Comparison of ENCODE assay signal across 21 mouse cellular contexts in genomic region chr4:43490801-43491200, GRCm38 (mm10). TPM values are rescaled to one million over a fixed set of nuclear protein-coding genes. Genes with fewer than 3 reads are reported as not detected.
DNase-seq lines count a peak whose midpoint lies in the region; ATAC-seq and TF ChIP-seq lines count a peak whose summit lies in the region.
"Had no signal": no experiment of that assay in that cellular context is flagged by ENCODE, and none has a peak within 500 bp of the region (broad histone marks: within the 10 kb centered on the region; RNA-seq: fewer than 3 reads in every experiment).

No protein-coding gene starts in this region.

- peaks cover 4% of the 10 kb centered on the region; the same call in 1 of the 2 replicates for H3K36me3 ChIP-seq in liver, embryonic 14.5 days (replicated peaks; ENCODE audit: control insufficient read depth, insufficient read depth, low read depth)

- DNase-seq in c-Kit-positive CD71-positive TER-119-negative erythroid progenitor cells, embryonic 14.5 days (ENCODE audit: low read depth), result peak; percentile 63
- DNase-seq in liver, embryonic 14.5 days (ENCODE audit: low read depth in 3 of 3, low spot score in 3 of 3), result peak; percentile 48 to 64 (median 51)
- DNase-seq in lung, postnatal 25 days (ENCODE audit: low spot score), result peak; percentile 79
- DNase-seq in B cell, adult 2 months, result no peak
- no peak for DNase-seq in urinary bladder, adult 2 months (ENCODE audit: low spot score)
- DNase-seq in thymus, postnatal 10 days (ENCODE audit: low spot score in 2 of 2), result no peak
- DNase-seq: adrenal gland, postnatal 25 days; heart, postnatal 14 days; kidney, adult 9 months; kidney, postnatal 4 days; right cerebral cortex, postnatal 4 days; thymus, postnatal 25 days had no signal

- peak; percentile 23; the same call in 1 of the 2 replicates for ATAC-seq in erythroblast, adult 5-6 weeks (replicated peaks; ENCODE audit: low FRiP score, poor library complexity, severe bottlenecking)
- ATAC-seq in liver, embryonic 14.5 days (ENCODE audit: insufficient read depth), result no peak
- ATAC-seq: activated CD4-positive, CD25-positive, alpha-beta regulatory T cell, adult 4 months; hindbrain, postnatal 0 days had no signal

- no peaks in the 10 kb centered on the region for H3K27me3 ChIP-seq in liver, embryonic 14.5 days (ENCODE audit: control insufficient read depth, insufficient read depth, low read length)
- H3K27me3 ChIP-seq: embryonic facial prominence, embryonic 12.5 days; limb, embryonic 13.5 days; neural tube, embryonic 13.5 days had no signal

- no peak for TF ChIP-seq CTCF in liver, embryonic 14.5 days (IDR thresholded peaks at IDR 0.05; ENCODE audit: low read depth)

- H3K9ac ChIP-seq in liver, embryonic 14.5 days (replicated peaks), result no peak overlapping the region
- H3K9ac ChIP-seq: embryonic facial prominence, embryonic 12.5 days; limb, embryonic 13.5 days; neural tube, embryonic 13.5 days had no signal

- 48% methylated on average over 5 of the region's 5 CpGs for WGBS in liver, embryonic 14.5 days (ENCODE audit: insufficient replicate concordance)

- H3K9me3 ChIP-seq in liver, embryonic 14.5 days (ENCODE audit: control insufficient read depth, low read length), result no peaks in the 10 kb centered on the region
- H3K9me3 ChIP-seq: forebrain, embryonic 10.5 days; limb, embryonic 13.5 days had no signal

- 0 out of 2 replicates have a peak overlapping the region, but pooled peaks have one; percentile 18 for H3K4me2 ChIP-seq in liver, embryonic 14.5 days (ENCODE audit: low read depth)
- H3K4me2 ChIP-seq: embryonic facial prominence, embryonic 12.5 days; limb, embryonic 13.5 days; neural tube, embryonic 13.5 days had no signal

- peak; percentile 31; the same call in 1 of the 2 replicates for TF ChIP-seq EP300 in liver, embryonic 14.5 days (IDR thresholded peaks at IDR 0.05; ENCODE audit: low read depth)

- H3K4me1 ChIP-seq in liver, embryonic 14.5 days (replicated peaks; ENCODE audit: control insufficient read depth in 2 of 2, insufficient read depth in 2 of 2, low read length in 1 of 2), result peaks cover 13 to 18% of the 10 kb centered on the region in 2 experiments

- no peak overlapping the region for H3K4me3 ChIP-seq in liver, embryonic 14.5 days (ENCODE audit: insufficient read depth in 1 of 2, low read depth in 2 of 2, low read length in 2 of 2)
- H3K4me3 ChIP-seq: embryonic facial prominence, embryonic 12.5 days; forebrain, embryonic 10.5 days; left cerebral cortex, adult 2 months; limb, embryonic 13.5 days; neural tube, embryonic 13.5 days had no signal

- H3K27ac ChIP-seq in liver, embryonic 14.5 days, result no peak overlapping the region
- H3K27ac ChIP-seq: embryonic facial prominence, embryonic 12.5 days; forebrain, embryonic 10.5 days; hindbrain, postnatal 0 days; left cerebral cortex, adult 2 months; limb, embryonic 13.5 days; neural tube, embryonic 13.5 days had no signal

RNA-seq across cellular contexts. Expression of gene Ccdc107, which starts 1.9 kb away (rescaled TPM):
- 4.6 and 17.1 TPM in 2 replicates for total RNA-seq in erythroblast, adult 5-6 weeks (2015; ENCODE audit: low replicate concordance)
- total RNA-seq in erythroblast, adult 5-6 weeks (2017; ENCODE audit: low replicate concordance), result 5.2 and 36.1 TPM in 2 replicates
- polyA plus RNA-seq in liver, embryonic 14.5 days (2012; rRNA removed), result 11.8 and 27.6 TPM in 2 replicates
- polyA plus RNA-seq in liver, embryonic 14.5 days (2014; fragmentation: Nextera tagmentation; extraction: Ambion mirVana), result 32.1 and 36.7 TPM in 2 replicates
- polyA plus RNA-seq in urinary bladder, adult 2 months (2012; rRNA removed), result 272 and 290 TPM in 2 replicates

RNA-seq across cellular contexts. Expression of gene Sit1, which starts 7.3 kb away (rescaled TPM):
- total RNA-seq in erythroblast, adult 5-6 weeks (2015; ENCODE audit: low replicate concordance), result not detected in 2 replicates
- not detected in 2 replicates for total RNA-seq in erythroblast, adult 5-6 weeks (2017; ENCODE audit: low replicate concordance)
- 0.04 TPM in 1 of 2 replicates, not detected in the other for polyA plus RNA-seq in liver, embryonic 14.5 days (2012; rRNA removed)
- not detected in 2 replicates for polyA plus RNA-seq in liver, embryonic 14.5 days (2014; fragmentation: Nextera tagmentation; extraction: Ambion mirVana)
- 0.22 and 0.41 TPM in 2 replicates for polyA plus RNA-seq in urinary bladder, adult 2 months (2012; rRNA removed)
- total RNA-seq: common myeloid progenitor, adult 5-6 weeks; hindbrain, postnatal 0 days; left cerebral cortex, adult 2 months had no signal
- polyA plus RNA-seq: embryonic facial prominence, embryonic 12.5 days; forebrain, embryonic 10.5 days; hindbrain, postnatal 0 days; limb, embryonic 13.5 days; neural tube, embryonic 13.5 days had no signal

RNA-seq across cellular contexts. Expression of gene Arhgef39, which starts 8.7 kb away (rescaled TPM):
- total RNA-seq in erythroblast, adult 5-6 weeks (2015; ENCODE audit: low replicate concordance), result 22.4 and 40.9 TPM in 2 replicates
- total RNA-seq in erythroblast, adult 5-6 weeks (2017; ENCODE audit: low replicate concordance), result 18.0 and 29.2 TPM in 2 replicates
- 37.5 and 42.5 TPM in 2 replicates for polyA plus RNA-seq in liver, embryonic 14.5 days (2012; rRNA removed)
- 23.4 and 24.7 TPM in 2 replicates for polyA plus RNA-seq in liver, embryonic 14.5 days (2014; fragmentation: Nextera tagmentation; extraction: Ambion mirVana)
- 14.7 and 26.0 TPM in 2 replicates for polyA plus RNA-seq in urinary bladder, adult 2 months (2012; rRNA removed)

RNA-seq across cellular contexts. Expression of gene Car9, which starts 16.0 kb away (rescaled TPM):
- total RNA-seq in erythroblast, adult 5-6 weeks (2015; ENCODE audit: low replicate concordance), result 0.63 TPM in 1 of 2 replicates, not detected in the other
- total RNA-seq in erythroblast, adult 5-6 weeks (2017; ENCODE audit: low replicate concordance), result 0.56 and 0.77 TPM in 2 replicates
- 0.75 and 0.84 TPM in 2 replicates for polyA plus RNA-seq in liver, embryonic 14.5 days (2012; rRNA removed)
- polyA plus RNA-seq in liver, embryonic 14.5 days (2014; fragmentation: Nextera tagmentation; extraction: Ambion mirVana), result 0.32 and 0.59 TPM in 2 replicates
- polyA plus RNA-seq in urinary bladder, adult 2 months (2012; rRNA removed), result 1.3 and 1.9 TPM in 2 replicates
- total RNA-seq: left cerebral cortex, adult 2 months had no signal

RNA-seq across cellular contexts. Expression of gene Tpm2, which starts 32.8 kb away (rescaled TPM):
- not detected in 2 replicates for total RNA-seq in erythroblast, adult 5-6 weeks (2015; ENCODE audit: low replicate concordance)
- total RNA-seq in erythroblast, adult 5-6 weeks (2017; ENCODE audit: low replicate concordance), result 3.3 and 4.9 TPM in 2 replicates
- 3.3 and 8.9 TPM in 2 replicates for polyA plus RNA-seq in liver, embryonic 14.5 days (2012; rRNA removed)
- 12.6 and 16.1 TPM in 2 replicates for polyA plus RNA-seq in liver, embryonic 14.5 days (2014; fragmentation: Nextera tagmentation; extraction: Ambion mirVana)
- 3,808 and 5,340 TPM in 2 replicates for polyA plus RNA-seq in urinary bladder, adult 2 months (2012; rRNA removed)
- polyA plus RNA-seq: activated CD4-positive, CD25-positive, alpha-beta regulatory T cell, adult 4 months had no signal

Comparison
In these comparisons a context has a peak if more than half of its experiments do, and no peak if none do; other contexts are left out.
1. DNase-seq: peak in c-Kit-positive CD71-positive TER-119-negative erythroid progenitor cells, embryonic 14.5 days (single experiment), liver, embryonic 14.5 days (3 of 3) and lung, postnatal 25 days (single experiment); none in B cell, adult 2 months (0 of 2), urinary bladder, adult 2 months (single experiment) and thymus, postnatal 10 days (0 of 2).